Mouse (Mus musculus) left cerebral cortex, postnatal 4 days (tissue): ENCODE measurements around the gene Skint8. TPM values are rescaled to one million over a fixed set of nuclear protein-coding genes. Genes with fewer than 3 reads are reported as not detected.
"Not testable (repeated sequence)": the region's sequence is repeated elsewhere in the genome, so short reads cannot be mapped to it uniquely, and the experiment has no call there.

Experiments
- DNase-seq: peaks from one replicate; pipeline ENCODE4 v3.0.0-alpha.2; 2022
- intact Hi-C: fragments of 180-260 bp; cut with DNase I; formaldehyde crosslinking; loops from one replicate; pipeline ENCODE4 v1.15.1; 2025
- total RNA-seq, 2 experiments: library from RNA; stranded (reverse); gene quantifications; 2 replicates each; pipeline ENCODE4 v1.2.3; 2021

The Skint8 gene
- total RNA-seq = under 1 TPM in 1 of 2 experiments, not detected in 1; 0.14 TPM

DNA sequence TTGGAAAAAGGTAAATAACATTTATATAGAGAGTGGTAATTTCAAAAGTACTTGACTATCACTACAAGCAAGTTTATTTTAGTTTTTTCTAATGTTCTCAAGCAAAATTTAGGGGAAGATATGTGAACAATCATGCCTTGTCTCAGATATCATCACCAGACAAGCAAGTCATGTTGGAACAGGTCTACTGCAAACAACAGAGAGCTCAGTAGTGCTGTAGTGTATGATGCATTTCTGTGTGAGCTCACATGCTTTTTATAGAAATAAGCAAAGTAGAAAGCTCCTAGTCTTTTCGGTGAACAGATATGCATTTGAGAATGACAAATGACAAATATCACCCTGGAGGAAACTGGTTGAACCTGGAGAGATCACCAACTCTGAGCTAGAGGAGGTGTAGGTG is at the start of gene Skint8:
Skint8 (plus strand) TSS at position 301 of the 400 bp plus-strand sequence.
- no peak for DNase-seq
- intact Hi-C loops = no loop called here

DNA sequence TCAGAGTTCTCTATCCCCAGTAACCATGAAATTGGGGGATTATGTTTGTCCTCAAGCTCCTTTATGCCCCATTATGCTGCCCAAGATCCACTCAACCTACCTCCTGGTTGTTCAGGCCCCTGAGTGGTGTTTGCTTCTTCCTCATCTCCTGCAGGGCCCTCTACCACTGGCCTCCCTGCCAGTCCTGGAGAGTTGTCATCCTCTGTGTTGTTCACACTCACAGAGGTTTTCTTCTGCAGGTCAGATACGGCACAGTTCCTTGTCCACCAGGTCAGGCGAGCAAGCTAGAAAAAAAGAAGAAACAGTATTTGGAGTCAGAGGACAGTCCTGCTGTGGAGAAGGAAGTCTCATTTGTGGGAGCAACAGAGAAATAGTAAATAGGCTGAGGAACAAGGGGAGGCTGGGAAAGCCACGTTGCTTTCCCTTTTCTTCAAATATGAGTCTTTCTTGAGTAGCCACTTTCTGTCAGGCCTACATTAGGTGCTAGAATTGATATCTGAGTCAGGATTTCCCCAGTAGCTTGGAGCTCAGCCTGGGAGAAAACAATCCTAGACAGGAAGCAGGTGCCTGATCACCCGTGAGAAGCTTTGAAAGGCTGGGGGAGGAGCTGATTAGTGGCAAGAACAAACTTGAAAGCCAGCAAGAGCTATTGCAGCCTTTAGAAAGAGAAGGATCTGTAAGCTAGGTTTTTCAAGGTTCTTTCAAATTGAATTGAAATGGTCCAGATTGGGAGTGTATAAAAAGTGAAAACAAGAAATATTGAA is 38.9 kb upstream of the Skint8 start:
- intact Hi-C loops = no loop called here
- DNase-seq = no peak

DNA sequence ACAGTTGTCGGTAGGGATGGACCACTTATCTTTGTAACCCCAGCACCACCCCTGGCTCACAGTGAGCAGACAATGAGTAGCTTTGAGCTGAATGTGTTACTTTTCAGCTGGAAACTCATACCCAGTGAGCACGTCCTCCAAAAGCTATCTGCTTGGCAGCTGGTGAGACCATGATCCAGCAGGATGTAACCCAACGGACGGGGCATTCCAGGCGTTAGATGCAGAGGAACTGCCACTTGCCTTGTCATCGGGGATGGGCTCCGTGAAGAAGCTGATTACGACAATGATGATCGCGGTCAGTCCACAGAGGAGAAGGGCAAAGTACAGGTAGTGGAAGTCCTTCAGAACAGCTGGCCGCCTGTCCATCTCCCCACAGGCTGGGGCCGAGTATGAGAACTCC is 35.6 kb upstream of the Skint8 start:
- intact Hi-C loops = no loop called here
- no peak for DNase-seq

- DNase-seq = peak; percentile 62
- intact Hi-C loops = no loop called here
Measured at GRCm38 (mm10) chr4:111886018-111886417, 33.2 kb upstream of the Skint8 start.

- DNase-seq = peak; percentile 55
- intact Hi-C loops = no loop called here
Measured at GRCm38 (mm10) chr4:111886607-111887006, 32.6 kb upstream of the Skint8 start.

- intact Hi-C loops = no loop called here
- DNase-seq = no peak
Measured at GRCm38 (mm10) chr4:111892138-111892537, 27.1 kb upstream of the Skint8 start.

DNA sequence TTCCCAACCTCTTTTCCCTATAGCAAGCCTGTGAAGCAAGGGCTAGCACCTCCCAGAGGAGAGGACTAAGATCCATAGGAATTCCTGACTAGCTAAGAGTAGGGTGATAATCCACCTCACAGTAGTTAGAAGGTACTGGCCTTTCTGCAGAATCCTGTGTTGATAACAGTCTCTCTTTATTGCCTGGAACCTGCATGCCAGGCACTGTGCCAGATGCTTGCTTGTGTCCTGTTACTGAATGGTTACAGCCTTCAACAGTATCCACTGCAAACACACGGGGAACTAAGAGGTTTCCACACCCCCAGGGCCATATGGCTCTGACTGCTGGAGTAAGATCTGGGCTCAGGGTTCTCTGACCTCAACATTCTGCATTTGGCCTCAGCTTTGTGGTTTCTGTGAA is 21.4 kb upstream of the Skint8 start:
- no peak for DNase-seq
- intact Hi-C loops = no loop called here

DNA sequence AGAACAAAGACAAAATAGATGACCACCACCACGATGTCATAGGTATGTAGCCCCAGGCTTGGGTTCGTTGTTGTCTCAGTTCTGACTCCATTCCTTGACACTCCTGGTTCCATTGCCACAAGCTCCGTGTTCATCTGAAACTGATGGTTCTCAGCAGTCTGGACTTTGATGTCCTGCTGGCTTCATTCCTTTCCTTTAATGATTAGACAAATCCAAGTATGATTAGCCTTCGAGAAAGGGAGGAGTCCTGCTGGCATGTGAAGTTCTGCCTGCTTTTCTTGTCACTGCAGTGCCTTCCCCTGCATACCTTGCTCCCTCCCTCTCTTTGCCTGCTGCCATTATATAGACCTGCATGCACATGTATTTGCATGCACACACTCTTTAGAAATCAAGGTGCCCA is 20.6 kb upstream of the Skint8 start:
- intact Hi-C loops = no loop called here
- DNase-seq = no peak

DNA sequence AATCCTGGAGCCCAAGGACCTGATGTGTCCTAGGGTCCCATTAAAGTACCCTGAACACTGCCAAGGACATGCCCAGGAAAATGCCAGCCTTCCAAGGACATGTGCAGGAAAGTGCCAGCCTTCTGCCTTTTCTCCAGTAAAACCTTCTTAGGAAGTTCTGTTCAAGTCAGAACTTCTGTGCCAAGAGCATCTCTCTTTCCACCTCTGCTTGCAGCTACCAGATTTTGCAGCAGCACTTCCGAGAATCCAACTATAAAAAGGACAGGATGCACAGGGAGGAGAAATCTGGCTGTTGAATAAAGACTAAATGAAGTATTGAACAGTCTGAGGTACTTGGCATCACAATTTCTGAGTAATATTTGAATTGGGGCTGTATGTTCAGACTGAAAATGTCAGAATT is 18.7 kb upstream of the Skint8 start:
- not testable (repeated sequence) for DNase-seq

DNA sequence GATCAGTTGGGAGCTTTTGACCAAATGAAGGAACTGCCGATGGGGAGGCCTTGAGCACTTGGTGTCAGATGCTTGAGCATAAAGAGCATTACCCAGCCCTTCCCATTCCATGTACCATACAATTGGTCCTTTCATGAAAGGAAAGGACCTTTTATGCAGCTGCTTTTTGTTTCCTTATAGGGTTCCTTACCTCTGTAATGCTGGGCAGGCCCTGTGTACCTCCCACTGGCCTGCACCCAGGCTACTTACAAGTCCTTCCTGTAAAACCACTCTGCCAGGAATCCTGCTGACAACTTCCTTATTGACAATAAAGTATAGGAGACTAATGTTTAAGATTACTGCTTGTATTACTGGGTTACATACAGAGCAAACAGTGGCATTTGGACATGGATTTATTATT is 17.7 kb upstream of the Skint8 start:
- intact Hi-C loops = no loop called here
- DNase-seq = no peak

More for the DNA sequence above, 18.7 kb upstream of the Skint8 start:
- intact Hi-C loops = not testable (repeated sequence)

DNA sequence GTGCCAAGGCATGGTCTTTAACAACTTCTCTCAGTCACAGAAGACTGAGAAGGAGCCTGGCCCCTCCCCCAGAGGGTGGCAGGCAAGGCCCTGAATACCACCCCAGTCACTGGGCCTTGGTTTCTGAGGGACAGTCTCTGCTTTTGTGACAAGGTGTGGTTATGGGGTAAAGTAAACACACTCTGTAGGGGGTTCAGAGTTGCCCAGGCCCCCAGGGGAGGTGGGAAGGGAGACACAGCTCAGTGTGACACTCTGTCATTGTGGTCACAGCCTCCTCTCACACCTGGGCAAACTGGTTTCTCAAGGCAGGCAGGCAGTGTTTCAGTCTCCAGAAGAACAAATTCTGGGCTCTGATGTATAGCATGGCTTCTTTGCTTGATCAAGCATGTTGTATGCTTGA is 16.4 kb upstream of the Skint8 start, which contains the start of gene Slc5a9:
Slc5a9 (minus strand) TSS at position 144 of the 400 bp plus-strand sequence.
- intact Hi-C loops = no loop called here
- DNase-seq = no peak

- DNase-seq = no peak
- intact Hi-C loops = loop anchor here (5.0 kb wide), 1 partner anchor 64 kb away; the partner anchor contains the start of gene Skint7
Measured at GRCm38 (mm10) chr4:111907926-111908325, 11.3 kb upstream of the Skint8 start.

DNA sequence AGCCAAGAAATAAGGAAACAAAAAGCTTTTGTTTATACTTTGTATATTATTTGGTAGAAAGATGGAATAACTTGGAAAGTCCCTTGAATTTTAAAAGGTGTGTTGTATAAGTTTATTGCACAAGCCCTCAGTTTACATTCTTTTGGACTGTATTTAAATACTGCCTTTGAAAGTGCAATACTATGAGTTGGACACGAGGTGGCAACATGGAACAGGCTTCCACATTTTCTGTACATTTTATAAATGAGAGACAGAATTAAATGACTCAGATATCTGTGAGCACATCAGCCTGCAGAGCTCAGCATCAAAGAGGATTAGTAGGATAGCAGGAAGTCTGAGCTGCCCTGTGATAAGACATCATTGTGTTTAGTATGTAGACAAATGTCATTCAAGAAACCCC is 42.1 kb downstream of the Skint8 start:
- intact Hi-C loops = no loop called here
- no peak for DNase-seq

- DNase-seq, intact Hi-C loops: not testable (repeated sequence)
Measured at GRCm38 (mm10) chr4:111963241-111963640, 44.0 kb downstream of the Skint8 start.

- no peak for DNase-seq
- intact Hi-C loops = no loop called here
Measured at GRCm38 (mm10) chr4:111963669-111964068, 44.5 kb downstream of the Skint8 start.

DNA sequence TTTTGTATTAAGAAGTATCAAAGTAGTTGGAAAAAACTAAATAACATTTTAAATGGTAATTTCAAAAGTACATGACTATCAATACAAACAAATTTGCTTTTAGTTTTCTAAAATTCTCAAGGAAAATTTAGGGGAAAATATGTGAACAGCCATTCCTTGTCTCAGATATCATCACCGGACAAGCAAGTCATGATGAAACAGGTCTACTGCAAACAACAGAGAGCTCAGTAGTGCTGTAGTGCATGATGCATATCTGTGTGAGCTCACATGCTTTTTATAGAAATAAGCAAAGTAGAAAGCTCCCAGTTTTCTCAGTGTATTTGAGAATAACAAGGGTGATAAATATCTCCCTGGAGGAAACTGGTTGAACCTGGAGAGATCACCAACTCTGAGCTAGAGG is 53.4 kb downstream of the Skint8 start, which contains the start of gene Skint7:
Skint7 (plus strand) TSS at position 301 of the 400 bp plus-strand sequence.
- intact Hi-C loops = loop anchor here (5.0 kb wide), 1 partner anchor 65 kb away; no protein-coding TSS in a partner anchor
- no peak for DNase-seq

Other genes starting within 250 kb of the Skint8 start
- gene Spata6, start 199.4 kb upstream of the Skint8 start, total RNA-seq = 10 to 100 TPM in 1 of 2 experiments, 1 to 10 TPM in 1; 8.4 to 10.1 TPM
- not detected for gene Slc5a9, start 16.5 kb upstream of the Skint8 start, total RNA-seq
- gene Skint7, start 53.5 kb downstream of the Skint8 start, total RNA-seq = under 1 TPM in 1 of 2 experiments, not detected in 1; 0.42 TPM
- gene Skint1, start 86.9 kb downstream of the Skint8 start, total RNA-seq = not detected
- not detected for gene Skint4, start 152.6 kb downstream of the Skint8 start, total RNA-seq